Mouse (Mus musculus): ENCODE measurements around the gene Samd14.

The Samd14 gene

DNA sequence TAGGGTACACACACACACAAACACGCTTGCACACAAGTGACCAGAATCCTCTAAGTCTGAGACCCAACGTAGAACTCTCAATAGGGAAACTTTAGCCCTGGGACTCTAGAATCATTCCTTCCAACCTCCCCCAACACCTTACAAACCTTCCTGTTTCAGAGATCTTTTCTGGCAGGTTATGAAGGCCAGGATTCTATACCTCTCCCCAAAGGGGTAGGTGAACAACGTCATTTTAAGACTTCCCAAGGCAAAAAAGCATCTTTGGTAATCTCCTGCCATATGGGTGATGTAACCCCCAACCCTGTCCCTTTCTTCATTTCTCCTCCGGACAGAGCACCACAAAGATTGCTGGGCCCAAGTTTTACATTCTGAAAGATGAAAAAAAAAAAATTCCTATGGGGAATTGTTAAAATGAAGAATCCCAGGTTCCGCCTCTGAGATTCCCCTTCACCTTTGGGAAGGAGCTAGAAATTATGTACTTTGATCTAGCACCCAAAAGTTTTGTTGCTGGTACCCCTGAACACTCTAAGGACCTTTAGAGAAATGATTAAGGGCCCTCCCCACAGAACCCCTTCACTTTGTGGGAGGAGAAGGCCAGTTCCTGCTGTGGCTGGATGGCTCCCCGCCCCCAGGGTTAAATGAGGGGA is 19.5 kb upstream of the Samd14 start:
- DNase-seq (ENCODE audit: low spot score) = no peak

DNA sequence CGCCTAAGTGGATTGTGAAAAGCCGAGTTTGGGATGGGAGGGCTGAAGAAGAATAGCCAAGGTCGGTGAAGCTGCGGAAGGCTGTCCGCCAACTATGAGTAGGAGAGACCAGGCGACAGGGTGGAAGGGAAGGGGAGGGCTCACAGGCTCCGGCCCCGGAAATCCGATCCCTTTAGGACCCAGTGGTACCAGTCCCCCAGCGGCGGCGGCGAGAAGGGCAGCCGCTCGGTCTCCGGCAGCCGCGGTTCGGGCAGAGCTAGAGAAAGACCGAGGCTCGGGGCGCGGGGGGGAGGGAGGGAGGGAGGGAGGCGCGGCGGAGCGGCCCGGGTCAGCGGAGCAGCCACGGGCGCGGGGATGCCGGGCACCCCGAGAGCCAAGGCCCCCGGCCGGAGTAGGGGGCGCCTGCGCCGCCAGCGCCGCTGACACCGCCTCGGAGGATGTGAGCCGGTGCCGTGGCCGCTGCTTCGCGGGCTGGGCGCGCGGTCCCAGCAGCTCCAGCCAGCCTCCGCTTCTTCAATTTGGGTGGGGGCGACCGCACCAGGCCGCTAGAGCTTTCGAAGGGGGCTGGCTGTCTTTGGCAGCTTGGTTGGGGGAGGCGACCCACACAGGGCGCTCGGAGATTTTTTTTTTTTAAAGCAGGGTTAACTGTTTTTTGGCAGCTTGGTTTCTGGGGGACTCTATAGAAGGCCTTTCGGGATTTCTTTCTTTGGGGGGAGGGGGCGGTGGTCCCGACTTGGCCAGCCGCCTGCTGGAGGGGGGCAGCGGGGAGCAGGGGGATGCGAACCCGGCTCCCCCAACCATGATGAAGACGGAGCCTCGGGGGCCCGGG is 18.7 kb upstream of the Samd14 start, which contains the start of gene Ppp1r9b:
Gene Ppp1r9b, plus strand, starts transcription at position 287 of the 829 bp plus-strand sequence.
- peak; percentile 94 for DNase-seq (ENCODE audit: low spot score)

DNA sequence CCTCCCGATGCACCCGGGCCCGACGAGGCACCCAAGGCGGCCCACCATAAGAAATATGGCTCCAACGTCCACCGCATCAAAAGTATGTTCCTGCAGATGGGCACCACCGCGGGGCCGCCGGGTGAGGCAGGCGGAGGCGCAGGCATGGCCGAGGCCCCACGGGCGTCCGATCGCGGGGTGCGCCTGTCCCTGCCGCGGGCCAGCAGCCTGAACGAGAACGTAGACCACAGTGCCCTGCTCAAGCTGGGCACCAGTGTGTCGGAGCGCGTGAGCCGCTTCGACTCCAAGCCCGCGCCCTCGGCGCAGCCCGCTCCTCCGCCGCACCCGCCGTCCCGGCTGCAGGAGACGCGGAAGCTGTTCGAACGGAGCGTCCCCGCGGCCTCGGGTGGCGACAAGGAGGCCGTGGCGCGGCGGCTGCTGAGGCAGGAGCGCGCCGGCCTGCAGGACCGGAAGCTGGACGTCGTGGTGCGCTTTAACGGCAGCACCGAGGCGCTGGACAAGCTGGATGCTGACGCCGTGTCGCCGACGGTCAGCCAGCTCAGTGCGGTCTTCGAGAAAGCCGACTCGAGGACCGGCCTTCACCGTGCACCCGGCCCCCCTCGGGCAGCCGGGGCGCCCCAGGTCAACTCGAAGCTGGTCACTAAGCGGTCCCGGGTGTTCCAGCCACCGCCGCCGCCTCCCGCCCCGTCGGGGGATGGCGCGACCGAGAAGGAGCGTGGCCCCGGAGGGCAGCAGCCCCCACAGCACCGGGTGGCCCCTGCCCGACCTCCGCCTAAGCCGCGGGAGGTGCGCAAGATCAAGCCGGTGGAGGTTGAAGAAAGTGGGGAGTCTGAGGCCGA is 17.8 kb upstream of the Samd14 start:
- DNase-seq (ENCODE audit: low spot score) = peak; percentile 45

DNA sequence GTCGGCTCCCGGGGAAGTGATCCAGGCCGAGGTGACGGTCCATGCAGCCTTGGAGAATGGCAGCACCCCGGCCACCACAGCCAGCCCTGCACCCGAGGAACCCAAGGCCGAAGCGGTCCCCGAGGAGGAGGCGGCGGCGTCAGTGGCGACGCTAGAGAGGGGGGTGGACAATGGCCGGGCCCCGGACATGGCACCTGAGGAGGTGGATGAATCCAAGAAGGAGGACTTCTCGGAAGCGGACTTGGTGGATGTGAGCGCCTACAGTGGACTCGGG is 17.3 kb upstream of the Samd14 start:
- no peak for DNase-seq (ENCODE audit: low spot score)

DNA sequence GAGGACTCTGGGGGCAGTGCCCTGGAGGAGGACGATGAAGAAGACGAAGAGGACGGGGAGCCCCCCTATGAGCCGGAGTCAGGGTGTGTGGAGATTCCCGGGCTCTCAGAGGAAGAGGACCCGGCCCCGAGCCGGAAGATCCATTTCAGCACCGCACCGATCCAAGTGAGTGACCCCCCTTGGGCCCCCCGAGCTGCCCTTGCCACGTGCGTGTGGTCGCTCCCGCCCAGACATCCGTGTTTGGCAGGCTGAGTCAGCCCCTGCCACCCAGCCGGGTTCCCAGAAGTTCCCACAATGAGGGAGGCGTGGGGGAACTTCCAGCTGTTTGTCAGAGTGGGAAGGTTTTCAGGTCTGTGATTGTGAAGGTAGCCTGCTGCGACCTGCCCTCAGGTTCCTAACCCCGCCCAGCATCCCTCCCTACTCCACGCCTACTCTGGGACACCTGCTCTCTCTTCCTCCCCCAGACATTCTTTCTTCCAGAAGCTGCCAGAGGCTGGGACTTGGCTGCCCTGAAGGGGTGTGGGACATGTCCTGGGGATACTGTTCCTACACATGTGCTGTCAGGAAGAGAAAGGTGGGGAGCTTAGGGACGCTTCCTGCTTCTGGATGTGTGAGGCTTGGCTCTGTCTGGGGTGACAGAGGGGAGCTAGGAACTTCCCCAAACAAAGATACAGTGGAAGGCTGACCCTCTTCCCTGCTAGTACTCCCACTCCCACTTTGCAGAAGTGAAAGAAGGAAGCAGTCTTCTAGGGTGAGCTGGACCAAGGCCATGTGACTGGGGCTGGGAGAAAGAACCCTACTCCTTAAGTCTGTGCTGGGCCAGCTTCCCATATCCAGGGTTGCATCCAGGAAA is 16.7 kb upstream of the Samd14 start:
- DNase-seq (ENCODE audit: low spot score) = peak; percentile 76

DNA sequence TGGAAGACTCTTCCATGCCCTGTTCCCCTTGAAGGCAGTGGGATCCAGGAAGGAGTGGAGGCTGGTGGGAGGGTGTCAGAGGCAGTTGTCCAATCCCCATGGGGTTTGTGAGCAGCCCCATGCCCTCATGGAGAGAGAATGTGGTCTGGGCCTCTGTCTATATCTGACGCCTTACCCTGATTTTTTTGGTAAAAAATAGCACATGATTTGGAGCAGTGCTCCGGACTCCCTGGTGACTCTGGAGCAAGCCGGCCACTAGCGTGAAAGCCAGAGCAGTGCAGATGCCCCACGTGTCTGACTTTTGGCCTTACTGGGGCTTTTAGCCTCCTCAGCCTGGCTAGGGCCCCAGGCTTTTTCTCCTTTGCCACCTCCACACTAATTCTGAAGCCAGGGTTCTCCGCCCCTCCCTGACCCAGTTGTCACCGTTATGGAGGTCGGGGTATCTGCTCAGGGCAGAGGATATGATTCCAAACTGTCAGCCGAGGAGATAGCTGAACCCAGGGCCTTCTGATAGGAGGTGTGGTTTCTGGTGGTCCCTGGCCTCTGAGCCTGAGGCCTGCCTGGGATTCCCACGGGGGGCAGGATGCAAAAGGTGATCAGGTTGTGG is 15.4 kb upstream of the Samd14 start:
- no peak for DNase-seq (ENCODE audit: low spot score)

DNA sequence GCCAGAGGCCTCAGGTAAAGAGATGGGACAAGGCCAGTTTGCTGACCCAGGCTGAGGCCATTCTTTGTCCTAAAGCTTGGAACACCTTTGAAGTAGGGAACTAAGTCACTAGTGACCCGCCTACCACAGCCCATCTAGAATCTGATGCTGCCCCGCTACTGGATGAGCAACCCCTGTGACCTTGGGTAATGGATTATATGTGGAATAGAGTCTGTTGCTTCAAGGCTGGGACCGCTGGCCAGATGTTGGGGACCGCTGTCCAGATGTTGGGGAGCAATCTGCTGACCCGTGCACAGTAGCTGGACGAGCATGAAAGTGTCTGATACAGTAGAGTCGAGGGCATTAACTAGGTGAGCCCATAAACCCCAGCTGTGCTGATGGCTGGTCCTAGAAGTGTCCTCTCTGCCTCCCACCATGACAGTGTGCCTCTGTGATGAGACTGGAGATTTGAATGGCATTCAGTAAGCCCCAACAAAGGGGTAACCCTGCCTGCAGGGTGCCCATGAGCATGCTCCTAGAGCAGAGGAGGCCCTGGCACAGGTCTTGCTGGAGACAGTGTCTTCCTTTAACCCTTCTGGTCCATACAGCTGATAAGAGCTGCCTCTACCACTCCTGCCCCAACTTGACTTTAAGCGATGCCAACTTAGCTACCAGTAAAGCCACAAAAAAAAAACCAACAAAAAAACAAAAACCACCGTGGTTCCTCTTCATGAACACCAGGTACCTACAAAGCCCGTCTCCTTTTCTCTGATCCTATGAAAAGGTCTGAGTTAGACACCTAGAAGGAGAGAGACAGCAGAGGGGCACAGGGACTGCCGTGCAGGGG is 14.5 kb upstream of the Samd14 start:
- DNase-seq (ENCODE audit: low spot score) = no peak

DNA sequence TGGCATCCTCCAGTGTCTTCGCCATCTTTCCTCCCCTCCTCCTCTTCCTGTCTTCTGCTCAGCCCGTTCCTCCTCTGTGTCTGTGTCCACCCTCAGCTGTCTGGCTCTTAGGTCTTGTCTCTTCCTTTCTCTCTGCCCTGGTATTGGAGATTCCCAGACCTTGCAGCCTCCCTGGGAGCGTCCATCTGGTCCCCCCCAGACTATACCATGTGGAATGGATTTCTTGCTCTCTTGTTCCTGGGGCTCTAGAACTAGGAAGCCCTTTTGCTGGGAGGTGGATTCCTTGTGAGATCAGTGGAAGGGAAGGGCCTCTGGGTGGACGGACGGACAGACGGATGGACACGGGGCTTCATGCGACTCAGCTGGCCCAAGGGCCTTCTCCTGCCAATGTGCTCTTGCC is 13.6 kb upstream of the Samd14 start:
- no peak for DNase-seq (ENCODE audit: low spot score)

DNA sequence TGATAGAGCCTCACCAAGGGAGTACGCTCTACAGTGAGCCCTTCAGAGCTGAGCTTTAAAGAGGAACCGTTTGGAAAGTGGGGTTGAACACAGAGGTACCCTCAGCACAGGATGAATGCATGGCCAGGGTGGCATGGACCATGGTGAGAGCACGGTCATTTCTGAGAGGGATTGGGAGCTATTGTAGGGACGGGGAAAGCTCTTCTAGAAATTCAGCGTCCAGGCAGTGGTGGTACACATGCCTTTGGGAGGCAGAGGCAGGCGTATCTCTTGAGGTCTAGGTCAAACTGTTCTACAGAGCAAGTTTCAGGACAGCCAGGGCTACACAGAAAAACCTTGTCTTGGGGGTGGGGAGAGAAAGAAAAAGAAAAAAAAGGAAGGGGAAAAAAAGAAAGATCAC is 12.7 kb upstream of the Samd14 start:
- DNase-seq (ENCODE audit: low spot score) = no peak

DNA sequence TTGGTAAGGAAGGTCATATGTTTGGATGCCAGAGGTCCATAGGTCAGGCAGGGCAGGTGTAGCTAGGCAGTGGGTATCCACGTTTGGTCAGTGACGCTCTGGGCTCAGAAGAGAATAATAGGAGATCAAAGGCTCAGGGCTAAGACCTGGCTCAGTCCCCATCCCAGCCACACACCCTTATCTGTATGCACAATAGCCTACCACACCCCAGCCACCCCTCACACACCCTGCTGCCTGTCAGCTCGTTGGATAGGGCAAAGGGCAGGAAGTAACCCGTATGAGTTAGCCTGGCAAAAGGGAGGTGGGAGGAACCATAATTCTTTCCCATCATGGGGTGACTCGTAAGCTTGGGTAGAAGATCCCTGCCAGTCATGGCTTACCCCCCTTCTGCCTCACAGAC is 12.1 kb upstream of the Samd14 start:
- no peak for DNase-seq (ENCODE audit: low spot score)

DNA sequence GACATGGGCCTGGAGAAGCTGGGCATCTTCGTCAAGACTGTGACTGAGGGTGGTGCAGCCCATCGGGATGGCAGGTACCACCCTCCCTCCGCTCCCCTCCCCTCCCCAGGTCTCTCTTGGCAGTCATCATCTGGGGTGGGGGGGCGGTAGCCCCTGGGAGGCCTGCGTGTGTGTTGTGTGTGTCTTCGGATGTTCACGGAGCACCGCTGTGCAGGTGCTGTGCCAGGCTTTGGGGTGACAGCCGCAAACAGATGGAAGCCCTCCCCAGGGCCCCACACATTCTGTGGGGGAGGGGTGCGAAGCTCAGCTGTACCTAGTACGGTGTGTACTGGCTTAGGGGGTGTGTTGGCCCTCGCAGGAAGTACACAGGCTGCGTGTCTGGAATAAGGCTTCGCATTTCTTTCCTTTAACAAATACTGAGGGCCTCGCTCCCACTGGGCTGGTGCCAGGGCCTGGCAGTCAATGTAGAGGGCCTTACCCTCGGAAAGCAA is 11.6 kb upstream of the Samd14 start:
- DNase-seq (ENCODE audit: low spot score) = peak; percentile 46

DNA sequence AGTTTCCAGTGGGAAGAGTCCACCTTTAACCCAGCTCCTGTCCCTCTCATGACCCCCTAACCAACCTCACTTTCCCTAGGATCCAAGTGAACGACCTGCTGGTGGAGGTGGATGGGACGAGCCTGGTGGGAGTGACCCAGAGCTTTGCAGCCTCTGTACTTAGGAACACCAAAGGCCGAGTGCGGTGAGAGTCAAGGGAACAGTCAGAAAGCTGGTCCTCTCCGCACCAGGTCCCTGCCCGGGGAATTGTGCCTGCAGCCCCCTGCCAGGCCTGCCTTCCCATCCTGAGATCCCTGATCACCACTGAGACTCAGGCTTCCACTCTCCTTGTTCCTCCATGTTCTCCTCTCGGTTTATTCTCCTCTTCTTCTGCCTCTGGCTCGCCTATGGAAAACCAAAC is 9.6 kb upstream of the Samd14 start:
- no peak for DNase-seq (ENCODE audit: low spot score)

DNA sequence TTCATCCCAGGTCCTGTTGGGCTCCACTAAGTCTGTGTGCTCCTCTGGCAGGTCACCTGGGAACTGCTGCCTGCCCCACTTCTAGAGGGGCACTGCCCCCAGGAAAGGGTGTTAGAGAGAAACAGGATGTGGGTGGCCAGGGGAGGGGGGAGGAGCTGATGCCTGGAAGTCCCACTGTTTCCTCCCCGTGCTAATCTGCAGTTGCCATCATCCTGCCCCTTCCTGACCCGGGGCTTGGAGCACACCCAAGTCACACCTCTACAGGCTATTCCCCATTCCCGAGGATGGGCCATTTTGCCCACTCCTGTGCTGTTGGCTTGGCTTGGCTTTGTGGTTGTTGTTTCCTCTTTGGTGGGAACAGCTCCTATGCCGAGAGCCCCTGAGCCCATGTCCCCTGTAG is 9.1 kb upstream of the Samd14 start:
- peak; percentile 63 for DNase-seq (ENCODE audit: low spot score)

DNA sequence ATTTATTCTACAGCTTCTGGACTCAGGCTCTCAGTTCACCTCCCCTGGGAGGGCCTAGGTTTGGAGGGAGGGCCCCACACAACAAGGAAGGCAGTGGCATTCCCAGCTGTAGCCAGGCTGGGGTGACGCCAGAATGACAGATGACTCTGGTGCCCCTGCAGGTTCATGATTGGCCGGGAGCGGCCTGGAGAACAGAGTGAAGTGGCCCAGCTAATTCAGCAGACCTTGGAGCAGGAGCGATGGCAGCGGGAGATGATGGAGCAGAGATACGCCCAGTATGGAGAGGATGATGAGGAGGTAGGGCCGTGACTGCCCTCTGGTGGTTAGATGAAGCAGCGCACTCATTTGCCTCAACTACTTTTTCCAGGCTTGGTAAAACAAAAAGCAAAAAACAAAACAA is 8.6 kb upstream of the Samd14 start:
- peak; percentile 68 for DNase-seq (ENCODE audit: low spot score)

DNA sequence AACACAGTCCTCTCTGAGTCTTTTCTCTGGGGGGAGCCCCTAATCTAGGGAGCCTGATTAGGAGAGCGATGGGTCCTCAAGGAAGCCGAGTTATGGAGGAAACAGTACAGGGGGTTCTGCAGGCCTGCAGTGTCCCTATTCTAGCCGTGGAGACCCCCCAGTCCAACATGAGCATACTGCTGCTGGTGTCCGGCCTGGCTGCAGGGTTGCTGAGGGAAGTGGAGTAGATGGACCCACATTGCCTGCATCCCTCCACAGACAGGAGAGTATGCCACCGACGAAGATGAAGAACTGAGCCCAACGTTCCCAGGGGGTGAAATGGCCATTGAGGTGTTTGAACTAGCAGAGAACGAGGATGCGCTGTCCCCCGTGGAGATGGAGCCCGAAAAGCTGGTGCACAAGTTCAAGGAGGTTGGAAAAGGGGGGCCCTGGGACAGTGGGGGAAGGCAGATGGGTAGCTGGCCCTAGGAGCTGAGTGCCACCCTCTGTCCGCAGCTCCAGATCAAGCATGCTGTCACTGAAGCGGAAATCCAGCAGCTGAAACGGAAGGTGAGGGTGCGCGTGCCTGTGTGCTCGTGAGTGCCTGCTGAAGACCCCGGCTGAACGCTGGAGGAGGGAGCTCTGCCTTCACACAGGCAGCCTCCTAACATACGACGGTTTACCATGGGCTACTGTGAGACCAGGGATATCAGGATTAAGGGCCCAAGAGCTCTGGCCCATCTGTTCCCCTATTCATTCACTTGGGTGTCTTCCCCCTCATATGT is 7.9 kb upstream of the Samd14 start:
- DNase-seq (ENCODE audit: low spot score) = no peak

DNA sequence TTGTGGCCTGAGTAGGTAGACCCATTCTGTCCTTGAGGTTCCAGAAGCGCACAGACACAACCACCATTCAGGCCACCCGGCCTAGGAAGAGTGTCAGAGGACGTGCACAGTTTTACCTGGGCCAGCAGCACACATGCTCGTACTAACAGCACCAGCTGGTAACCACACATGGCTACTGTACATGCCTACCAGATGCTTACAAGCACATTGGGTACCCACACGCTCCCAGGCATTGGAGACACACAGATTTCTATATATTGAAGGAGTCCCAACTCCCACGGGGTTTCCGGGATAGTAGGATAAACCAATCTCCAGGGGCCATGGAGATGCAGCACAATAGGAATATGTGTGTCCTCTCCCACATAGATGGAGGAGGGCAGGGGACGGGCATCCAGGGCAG is 7.0 kb upstream of the Samd14 start:
- DNase-seq (ENCODE audit: low spot score) = no peak

DNA sequence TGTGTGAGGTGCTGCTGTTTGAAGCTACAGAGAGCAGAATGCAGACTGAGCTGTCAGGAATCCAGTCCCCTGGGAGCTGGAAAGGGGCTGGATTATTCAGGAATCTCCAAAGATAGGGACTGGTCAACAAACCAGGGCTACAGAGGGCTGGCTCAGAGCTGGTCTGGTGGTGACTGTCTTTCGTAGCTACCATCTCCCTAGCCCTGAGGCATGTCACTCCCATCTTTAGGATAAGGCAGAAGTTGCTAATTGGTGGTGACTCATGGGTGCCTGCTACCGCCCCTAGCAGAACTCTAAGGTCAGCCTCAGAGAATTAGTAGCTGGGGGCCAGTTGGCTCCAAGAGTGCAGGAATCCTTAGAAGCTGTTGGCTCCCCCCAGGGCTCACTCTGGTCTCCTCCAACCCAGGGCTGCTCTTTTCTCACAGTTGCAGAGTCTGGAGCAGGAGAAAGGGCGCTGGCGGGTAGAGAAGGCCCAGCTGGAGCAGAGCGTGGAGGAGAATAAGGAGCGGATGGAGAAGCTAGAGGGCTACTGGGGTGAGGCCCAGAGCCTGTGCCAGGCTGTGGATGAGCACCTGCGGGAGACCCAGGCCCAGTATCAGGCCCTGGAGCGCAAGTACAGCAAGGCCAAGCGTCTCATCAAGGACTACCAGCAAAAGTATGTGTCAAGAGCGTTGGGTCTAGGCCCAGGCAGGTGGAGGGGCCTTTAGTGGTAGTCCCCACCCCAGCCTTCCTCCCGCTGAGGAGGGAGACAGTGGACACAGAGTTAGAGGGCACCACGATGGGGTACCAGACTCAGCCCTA is 5.3 kb upstream of the Samd14 start:
- no peak for DNase-seq (ENCODE audit: low spot score)

DNA sequence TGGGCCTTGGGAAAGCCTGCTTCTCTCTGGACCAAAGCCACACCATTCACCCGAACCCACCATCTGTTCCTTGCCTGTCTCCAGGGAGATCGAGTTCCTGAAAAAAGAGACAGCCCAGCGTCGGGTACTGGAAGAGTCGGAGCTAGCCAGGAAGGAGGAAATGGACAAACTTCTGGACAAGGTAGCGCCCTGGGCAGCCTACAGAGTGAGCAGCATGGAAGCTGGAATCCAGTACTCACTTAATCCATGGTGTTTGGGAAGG is 4.8 kb upstream of the Samd14 start:
- no peak for DNase-seq (ENCODE audit: low spot score)

DNA sequence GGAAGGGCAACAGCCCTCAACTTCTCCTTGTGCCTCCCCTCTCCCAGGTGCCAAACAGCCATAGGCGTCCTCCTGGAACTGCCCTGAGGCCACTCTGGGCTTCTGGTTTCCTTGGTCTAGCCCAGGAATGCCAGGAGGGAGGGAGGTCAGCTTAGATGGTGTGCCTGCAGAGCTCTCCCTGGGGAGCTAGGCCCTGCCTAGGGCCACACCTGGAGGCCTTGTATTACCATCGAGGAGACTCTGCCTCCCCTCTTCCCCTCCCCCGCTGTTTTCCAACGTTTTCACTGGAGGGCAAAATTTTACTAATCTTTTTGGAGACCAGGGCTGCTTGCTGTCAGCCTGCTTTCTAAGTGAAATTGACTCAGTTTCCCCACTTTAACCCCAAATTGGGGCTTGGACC is 3.6 kb upstream of the Samd14 start:
- DNase-seq (ENCODE audit: low spot score) = no peak
